Mouse (Mus musculus): Measurements from ENCODE around the gene Herc3. TPM values are rescaled to one million over a fixed set of nuclear protein-coding genes. Genes with fewer than 3 reads are reported as not detected.

Gene Herc3
- polyA plus RNA-seq, 1 experiment from 2014 or later: 6.9 TPM

- ATAC-seq (ENCODE audit: insufficient number of reproducible peaks, insufficient read depth, low FRiP score, low TSS enrichment, low read depth): no peak
- Histone ChIP-seq H3K27ac (no peak overlapping the region), H3K9ac (no peak overlapping the region), H3K4me2 (no peak overlapping the region), H3K4me3 (no peak overlapping the region), H3K9me3 (no peaks in the 10 kb centered on the region), H3K36me3 (0 out of 2 replicates have a peak, but pooled peaks cover 7% of the 10 kb centered on the region), H3K4me1 (no peaks in the 10 kb centered on the region), H3K27me3 (no peaks in the 10 kb centered on the region)
- 66% methylated on average over 2 of the region's 2 CpGs for WGBS
Observed at GRCm38 (mm10) chr6:58946246-58946645, 115.0 kb downstream of the Herc3 start.

- Histone ChIP-seq H3K27me3 (no peaks in the 10 kb centered on the region), H3K9me3 (no peaks in the 10 kb centered on the region), H3K9ac (no peak overlapping the region), H3K4me1 (0 out of 2 replicates have a peak, but pooled peaks cover 4% of the 10 kb centered on the region), H3K4me2 (no peak overlapping the region), H3K36me3 (0 out of 2 replicates have a peak, but pooled peaks cover 7% of the 10 kb centered on the region), H3K27ac (no peak overlapping the region), H3K4me3 (no peak overlapping the region)
- no peak for ATAC-seq (ENCODE audit: insufficient number of reproducible peaks, insufficient read depth, low FRiP score, low TSS enrichment, low read depth)
- WGBS: 75% methylated on average over 4 of the region's 4 CpGs
Observed at GRCm38 (mm10) chr6:58946840-58947239, 115.6 kb downstream of the Herc3 start.

- H3K27me3 ChIP-seq: no peaks in the 10 kb centered on the region
- no peak overlapping the region for H3K4me2 ChIP-seq
- peaks cover 12% of the 10 kb centered on the region for H3K36me3 ChIP-seq
- no peak overlapping the region for H3K27ac ChIP-seq
- no peak overlapping the region for H3K4me3 ChIP-seq
- H3K4me1 ChIP-seq: 0 out of 2 replicates have a peak, but pooled peaks cover 4% of the 10 kb centered on the region
- no peak overlapping the region for H3K9ac ChIP-seq
- WGBS: 97% methylated on average over 1 of the region's 1 CpGs
- H3K9me3 ChIP-seq: no peaks in the 10 kb centered on the region
- no peak for ATAC-seq (ENCODE audit: insufficient number of reproducible peaks, insufficient read depth, low FRiP score, low TSS enrichment, low read depth)
Observed at GRCm38 (mm10) chr6:58950410-58950809, 119.1 kb downstream of the Herc3 start.

DNA sequence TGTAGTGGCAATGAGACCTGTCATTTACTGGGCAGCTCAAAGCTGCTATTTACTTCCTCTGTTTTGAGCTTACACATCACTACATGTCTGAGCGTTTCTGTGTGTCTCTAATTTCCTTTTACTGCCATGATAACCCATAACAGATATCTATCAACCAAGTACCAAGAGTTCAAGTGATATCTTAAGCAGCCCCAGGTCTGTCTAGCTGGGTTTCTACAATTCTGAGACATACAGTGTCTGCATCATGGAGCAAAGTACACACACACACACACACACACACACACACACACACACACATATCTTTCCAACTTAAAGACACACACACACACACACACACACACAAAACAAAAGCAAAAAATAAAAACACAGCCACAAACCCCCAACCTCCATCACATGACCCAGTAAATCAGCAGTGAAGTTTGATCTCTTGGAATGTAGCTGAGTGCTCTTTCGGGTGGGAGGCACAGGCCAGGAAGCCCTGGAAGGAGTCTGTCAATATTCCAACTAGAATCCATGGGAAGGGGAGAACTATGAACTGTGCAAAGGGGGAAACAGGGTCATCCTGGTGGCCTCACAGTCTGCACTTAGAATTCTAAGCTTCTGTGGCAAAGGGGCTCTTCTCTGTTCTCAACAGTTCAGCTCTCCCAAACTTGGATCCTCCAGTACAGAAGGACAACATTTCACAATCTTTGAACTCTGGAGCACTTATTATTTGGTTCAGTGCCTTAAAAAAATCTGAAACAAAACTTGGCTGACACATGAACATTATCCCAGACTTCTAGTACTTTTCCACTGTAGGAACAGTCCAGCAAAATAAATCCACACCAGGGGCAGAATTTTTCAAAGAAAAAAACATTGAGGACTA, 120.1 kb downstream of the Herc3 start:
- ATAC-seq (ENCODE audit: insufficient number of reproducible peaks, insufficient read depth, low FRiP score, low TSS enrichment, low read depth): no peak
- H3K4me2 ChIP-seq: no peak overlapping the region
- no peaks in the 10 kb centered on the region for H3K27me3 ChIP-seq
- 0 out of 2 replicates have a peak, but pooled peaks cover 4% of the 10 kb centered on the region for H3K4me1 ChIP-seq
- H3K9me3 ChIP-seq: no peaks in the 10 kb centered on the region
- H3K36me3 ChIP-seq: peaks cover 8% of the 10 kb centered on the region
- 31% methylated on average over 2 of the region's 2 CpGs for WGBS
- H3K27ac ChIP-seq: no peak overlapping the region
- no peak overlapping the region for H3K4me3 ChIP-seq
- H3K9ac ChIP-seq: no peak overlapping the region

GRCm38 (mm10) chr6:58960523-58960922, 129.3 kb downstream of the Herc3 start:
- peaks cover 5% of the 10 kb centered on the region; the same call in 1 of the 2 replicates for H3K4me1 ChIP-seq
- no peak overlapping the region for H3K4me2 ChIP-seq
- no peaks in the 10 kb centered on the region for H3K9me3 ChIP-seq
- ATAC-seq (ENCODE audit: insufficient number of reproducible peaks, insufficient read depth, low FRiP score, low TSS enrichment, low read depth): no peak
- H3K36me3 ChIP-seq: no peaks in the 10 kb centered on the region
- no peaks in the 10 kb centered on the region for H3K27me3 ChIP-seq
- no peak overlapping the region for H3K4me3 ChIP-seq
- WGBS: 84% methylated on average over 2 of the region's 2 CpGs
- no peak overlapping the region for H3K27ac ChIP-seq
- H3K9ac ChIP-seq: no peak overlapping the region

DNA sequence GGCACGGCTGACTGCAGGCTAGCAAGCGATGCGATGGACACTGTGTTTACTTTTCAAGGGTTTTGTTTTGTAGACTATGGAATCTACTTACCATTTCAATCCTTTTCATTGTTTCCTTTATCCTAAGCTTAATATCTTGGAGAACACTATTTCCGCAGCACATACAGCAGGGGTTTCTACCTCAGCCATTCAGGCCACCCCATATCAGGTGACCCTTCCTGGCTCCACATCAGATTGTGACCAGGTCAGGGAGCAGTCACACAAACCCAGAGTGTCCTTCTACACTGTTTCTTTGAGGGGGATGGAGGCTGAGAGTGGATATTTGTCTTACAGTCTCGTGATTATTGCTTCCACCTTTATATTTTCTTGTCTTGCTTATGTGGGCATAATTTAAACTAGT, 131.4 kb downstream of the Herc3 start:
- Histone ChIP-seq H3K9me3 (no peaks in the 10 kb centered on the region), H3K36me3 (no peaks in the 10 kb centered on the region), H3K4me2 (no peak overlapping the region), H3K9ac (no peak overlapping the region), H3K4me3 (no peak overlapping the region), H3K4me1 (peaks cover 12% of the 10 kb centered on the region), H3K27me3 (no peaks in the 10 kb centered on the region), H3K27ac (no peak overlapping the region)
- WGBS: 83% methylated on average over 5 of the region's 5 CpGs
- ATAC-seq (ENCODE audit: insufficient number of reproducible peaks, insufficient read depth, low FRiP score, low TSS enrichment, low read depth): no peak

DNA sequence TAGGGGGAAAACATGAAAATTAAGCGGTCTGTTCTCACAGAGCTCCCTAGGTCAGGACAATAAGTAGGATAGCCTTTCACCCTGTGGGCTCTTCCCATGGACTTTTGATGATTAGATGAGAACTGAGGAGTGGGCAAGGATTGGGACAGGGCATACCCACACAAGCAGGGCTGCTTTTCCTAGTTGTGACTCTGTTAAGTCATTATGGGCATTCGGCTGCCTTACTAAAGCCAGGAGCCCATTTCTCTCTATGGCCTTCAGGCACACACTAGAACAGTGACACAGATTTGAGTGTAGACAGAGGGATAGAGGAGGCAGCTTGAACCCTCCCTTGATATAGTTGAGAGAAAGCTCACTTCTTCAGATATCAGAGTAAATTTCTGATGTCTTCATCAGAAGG, 132.8 kb downstream of the Herc3 start:
- Histone ChIP-seq H3K9me3 (no peaks in the 10 kb centered on the region), H3K27ac (no peak overlapping the region), H3K27me3 (no peaks in the 10 kb centered on the region), H3K36me3 (no peaks in the 10 kb centered on the region), H3K4me2 (no peak overlapping the region), H3K9ac (no peak overlapping the region), H3K4me1 (peaks cover 12% of the 10 kb centered on the region), H3K4me3 (no peak overlapping the region)
- 90% methylated on average over 2 of the region's 2 CpGs for WGBS
- ATAC-seq (ENCODE audit: insufficient number of reproducible peaks, insufficient read depth, low FRiP score, low TSS enrichment, low read depth): no peak

DNA sequence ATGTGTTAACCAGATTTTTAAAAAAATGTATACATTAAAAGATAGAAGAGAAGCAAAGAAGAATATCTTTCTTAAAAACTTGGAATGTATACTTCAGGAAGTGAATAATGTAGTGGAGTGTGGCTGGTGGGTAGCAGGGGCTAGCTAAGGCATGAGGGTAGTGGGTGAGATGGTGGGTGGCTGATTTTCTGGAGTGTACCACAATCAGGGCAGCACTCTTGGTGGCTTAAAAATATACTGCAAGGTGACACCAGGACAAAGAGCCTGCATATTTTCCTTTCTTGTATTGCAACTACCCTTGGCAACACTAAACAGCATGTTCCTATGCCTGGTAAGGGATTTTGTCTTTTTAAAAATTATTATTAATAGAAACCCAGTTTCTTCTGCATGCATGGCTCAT, 133.3 kb downstream of the Herc3 start:
- Histone ChIP-seq H3K4me3 (no peak overlapping the region), H3K9me3 (no peaks in the 10 kb centered on the region), H3K4me1 (peaks cover 12% of the 10 kb centered on the region), H3K4me2 (no peak overlapping the region), H3K27ac (no peak overlapping the region), H3K27me3 (no peaks in the 10 kb centered on the region), H3K36me3 (no peaks in the 10 kb centered on the region), H3K9ac (no peak overlapping the region)
- no peak for ATAC-seq (ENCODE audit: insufficient number of reproducible peaks, insufficient read depth, low FRiP score, low TSS enrichment, low read depth)

DNA sequence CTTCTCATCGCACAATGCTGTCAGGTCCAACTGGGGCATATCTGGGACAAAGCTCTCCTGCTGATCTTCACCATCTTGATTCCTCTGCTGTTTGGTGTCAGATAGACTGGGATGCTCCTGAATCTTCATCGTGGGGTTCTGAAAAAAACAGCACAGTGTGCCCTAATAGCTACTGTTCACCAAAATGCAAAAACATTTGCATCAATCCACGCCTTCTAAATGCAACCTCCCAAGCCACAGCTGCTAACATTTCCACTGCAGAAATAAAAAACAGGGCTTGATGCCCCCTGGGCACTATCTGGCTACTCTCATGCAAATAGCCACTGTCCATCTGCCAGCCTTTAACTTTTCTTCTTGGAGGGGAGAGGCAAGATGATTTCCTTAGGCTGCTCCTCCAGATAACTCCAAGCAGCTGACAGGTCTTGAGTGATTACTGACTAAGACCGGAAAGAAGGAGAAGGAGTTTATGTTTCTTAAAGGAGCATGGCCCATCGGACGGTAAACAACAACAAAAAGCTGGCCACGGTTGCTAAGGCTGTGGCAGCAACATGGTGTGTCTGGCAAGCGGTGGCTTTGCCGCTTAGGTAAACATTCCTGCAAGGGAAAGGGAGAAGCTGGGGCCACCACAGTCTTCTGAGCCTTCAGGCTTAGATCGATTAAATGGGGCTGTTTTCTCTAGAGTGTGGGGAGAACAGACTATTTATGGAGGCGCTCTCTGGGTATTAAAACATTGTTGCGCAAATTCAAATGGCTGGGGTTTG, 134.0 kb downstream of the Herc3 start:
- Histone ChIP-seq H3K27me3 (no peaks in the 10 kb centered on the region), H3K4me1 (peaks cover 12% of the 10 kb centered on the region), H3K9me3 (no peaks in the 10 kb centered on the region), H3K36me3 (no peaks in the 10 kb centered on the region), H3K4me2 (peak overlapping the region; percentile 43), H3K9ac (no peak overlapping the region), H3K27ac (no peak overlapping the region), H3K4me3 (no peak overlapping the region)
- 28% methylated on average over 12 of the region's 12 CpGs for WGBS
- no peak for ATAC-seq (ENCODE audit: insufficient number of reproducible peaks, insufficient read depth, low FRiP score, low TSS enrichment, low read depth)

GRCm38 (mm10) chr6:58968272-58968671, 137.0 kb downstream of the Herc3 start:
- H3K4me3 ChIP-seq: no peak overlapping the region
- peaks cover 12% of the 10 kb centered on the region for H3K4me1 ChIP-seq
- no peak overlapping the region for H3K27ac ChIP-seq
- H3K27me3 ChIP-seq: no peaks in the 10 kb centered on the region
- no peak overlapping the region for H3K9ac ChIP-seq
- 90% methylated on average over 3 of the region's 3 CpGs for WGBS
- ATAC-seq (ENCODE audit: insufficient number of reproducible peaks, insufficient read depth, low FRiP score, low TSS enrichment, low read depth): no peak
- H3K4me2 ChIP-seq: no peak overlapping the region
- H3K9me3 ChIP-seq: no peaks in the 10 kb centered on the region
- H3K36me3 ChIP-seq: no peaks in the 10 kb centered on the region
